Mouse (Mus musculus): Measurements from ENCODE around the gene Galk1.

- TF ChIP-seq EP300 (IDR thresholded peaks at IDR 0.05; ENCODE audit: low read depth) (no peak), CTCF (IDR thresholded peaks at IDR 0.05; ENCODE audit: low read depth) (no peak)
Measured at GRCm38 (mm10) chr11:115962651-115963412, 49.7 kb downstream of the Galk1 start.
